Mouse (Mus musculus) lung, embryonic 14.5 days (tissue): ENCODE data around the gene Ppa2. TPM values are rescaled to one million over a fixed set of nuclear protein-coding genes. Genes with fewer than 3 reads are reported as not detected.

ENCODE experiments used
- ATAC-seq: fragments of 200-750 bp; cut with Nextera tagmentation; 2 replicates; pipeline ENCODE4 v1.8.0; 2017; ENCODE audit warnings: mild to moderate bottlenecking, moderate TSS enrichment, moderate library complexity; ENCODE audit not compliant: insufficient read depth
- DNase-seq: peaks from one replicate; pipeline ENCODE4 v3.0.0-alpha.2; 2015
- H3K27ac ChIP-seq: fragments of 300-500 bp; sonication (generic); 2 replicates; pipeline ENCODE4 v1.5.1; 2014; ENCODE audit warnings: low read depth, mild to moderate bottlenecking, moderate library complexity
- H3K27me3 ChIP-seq: fragments of 300-500 bp; sonication (generic); 2 replicates; pipeline ENCODE4 v1.6.1; 2014; ENCODE audit warnings: low read length, control low read depth; ENCODE audit not compliant: insufficient read depth
- H3K36me3 ChIP-seq: fragments of 300-500 bp; sonication (generic); 2 replicates; pipeline ENCODE4 v1.6.1; 2014; ENCODE audit warnings: control low read depth; ENCODE audit not compliant: insufficient read depth
- H3K4me1 ChIP-seq: fragments of 300-500 bp; sonication (generic); 2 replicates; pipeline ENCODE4 v1.6.1; 2014; ENCODE audit warnings: antibody characterized with exemption, control low read depth; ENCODE audit not compliant: insufficient read depth
- H3K4me2 ChIP-seq: fragments of 300-500 bp; sonication (generic); 2 replicates; pipeline ENCODE4 v1.6.1; 2014; ENCODE audit warnings: mild to moderate bottlenecking
- H3K4me3 ChIP-seq: fragments of 300-500 bp; sonication (generic); 2 replicates; pipeline ENCODE4 v1.5.1; 2014; ENCODE audit warnings: low read depth, low read length
- H3K9ac ChIP-seq: fragments of 300-500 bp; sonication (generic); 2 replicates; pipeline ENCODE4 v1.6.1; 2014
- H3K9me3 ChIP-seq: fragments of 300-500 bp; sonication (generic); 2 replicates; pipeline ENCODE4 v1.6.1; 2016; ENCODE audit warnings: low read depth, low read length, control low read depth
- CTCF ChIP-seq: IDR thresholded peaks from 2 replicates; pipeline ENCODE4 v1.5.1; 2016; ENCODE audit warnings: antibody characterized with exemption, low read depth
- WGBS: fragments of 180-500 bp; shearing (Covaris S2); extraction: QIAGEN DNeasy Blood & Tissue Kit; methylation state at CpG from one replicate; pipeline ENCODE4 v1.1.7; 2014; 5-methylcytosine and 5-hydroxymethylcytosine counted together
- polyA plus RNA-seq: library from polyadenylated mRNA; unstranded; fragments of >200 nt; fragmentation: Nextera tagmentation; extraction: Ambion mirVana; gene quantifications from 2 replicates; pipeline ENCODE4 v1.2.1, GENCODE M21; 2014

The Ppa2 gene
- polyA plus RNA-seq, 1 experiment from 2014 or later = 109 TPM

DNA sequence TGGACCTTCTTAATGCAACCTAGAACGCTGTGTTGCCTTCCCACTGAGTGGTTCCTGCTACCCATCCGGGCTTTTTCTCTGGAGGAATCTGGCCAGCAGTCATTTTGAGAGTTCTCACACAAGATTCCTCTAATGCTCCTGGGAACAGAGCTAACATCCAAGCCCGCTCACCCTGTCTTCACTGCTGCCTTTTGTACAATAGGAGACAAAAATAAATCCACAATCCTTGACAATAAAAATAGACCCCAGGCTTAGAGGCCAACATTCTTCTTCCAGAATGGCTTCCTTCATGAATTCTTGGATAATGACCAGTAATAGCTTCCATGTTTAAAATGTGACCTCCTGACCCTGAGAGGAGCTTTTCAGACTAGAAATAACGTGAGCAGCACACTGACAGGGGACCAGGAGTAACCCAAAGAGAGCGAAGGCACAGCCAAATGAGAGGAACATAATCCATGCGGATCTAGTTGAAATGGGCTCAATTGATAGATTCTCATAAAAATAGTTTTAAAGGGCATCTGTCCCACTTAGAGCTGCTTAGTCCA lies 74.3 kb downstream of the Ppa2 start:
- H3K27ac ChIP-seq = no peak overlapping the region
- H3K9me3 ChIP-seq = no peaks in the 10 kb centered on the region
- DNase-seq (no peak), ATAC-seq (no peak)
- H3K9ac ChIP-seq = no peak overlapping the region
- no peaks in the 10 kb centered on the region for H3K27me3 ChIP-seq
- no peak for TF ChIP-seq CTCF
- no peak overlapping the region for H3K4me2 ChIP-seq
- no peaks in the 10 kb centered on the region for H3K36me3 ChIP-seq
- H3K4me3 ChIP-seq = no peak overlapping the region
- 56% methylated on average over 6 of the region's 6 CpGs for WGBS
- no peaks in the 10 kb centered on the region; the same call in 1 of the 2 replicates for H3K4me1 ChIP-seq

DNA sequence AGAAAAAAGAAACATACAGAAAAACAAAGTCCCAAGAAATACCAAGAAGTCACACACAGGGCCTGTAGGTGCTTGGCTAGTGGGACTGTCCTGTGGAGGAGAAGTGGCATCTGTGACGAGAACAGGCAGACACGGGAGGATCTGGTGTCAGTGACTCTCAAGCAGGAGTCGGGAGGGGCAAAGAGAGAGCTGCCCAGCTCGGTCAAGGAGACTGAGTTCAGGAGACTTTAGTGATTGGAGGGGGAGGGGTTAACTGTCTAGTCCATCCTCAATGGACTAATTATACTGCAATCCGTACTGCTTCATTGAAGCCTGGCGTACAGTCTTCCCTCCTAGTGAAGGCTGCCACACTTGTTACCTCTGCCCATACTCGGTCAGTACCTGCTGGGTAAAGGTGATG lies 77.4 kb downstream of the Ppa2 start:
- ATAC-seq = no peak
- TF ChIP-seq CTCF = no peak
- Histone ChIP-seq H3K36me3 (no peaks in the 10 kb centered on the region), H3K27me3 (no peaks in the 10 kb centered on the region), H3K9ac (no peak overlapping the region), H3K9me3 (no peaks in the 10 kb centered on the region), H3K27ac (no peak overlapping the region), H3K4me3 (no peak overlapping the region), H3K4me1 (no peaks in the 10 kb centered on the region), H3K4me2 (no peak overlapping the region)
- WGBS = 58% methylated on average over 7 of the region's 7 CpGs
- DNase-seq = no peak

DNA sequence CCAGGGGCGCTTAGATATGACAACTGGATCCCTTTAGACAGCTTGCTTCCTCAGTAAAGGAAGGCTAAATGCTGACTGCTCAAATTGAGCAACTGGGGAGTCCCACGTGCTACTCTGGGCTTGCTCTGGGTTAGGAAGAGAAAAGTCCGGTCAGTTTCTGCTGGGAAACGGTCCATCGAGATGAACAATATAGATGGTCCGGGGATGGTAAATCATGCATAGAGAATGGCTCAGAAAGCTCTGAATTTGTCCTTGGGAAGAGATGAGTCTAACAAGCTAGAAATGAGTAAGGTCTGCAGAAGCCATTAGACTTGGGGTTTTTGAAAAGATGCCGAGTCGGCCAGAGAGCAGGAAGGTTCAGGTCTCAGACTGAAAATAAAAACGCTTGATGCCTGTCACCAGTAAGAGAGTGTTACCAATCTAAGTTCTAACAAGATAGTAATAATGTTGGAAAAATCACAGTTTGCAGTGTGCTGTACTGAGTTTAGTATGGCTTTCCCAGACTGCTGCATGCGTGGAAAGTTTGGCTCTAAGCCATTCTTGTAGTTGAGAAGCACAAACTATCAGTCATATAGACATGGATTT lies 80.0 kb downstream of the Ppa2 start:
- no peaks in the 10 kb centered on the region for H3K36me3 ChIP-seq
- ATAC-seq (no peak), DNase-seq (no peak)
- H3K27ac ChIP-seq = no peak overlapping the region
- H3K4me2 ChIP-seq = no peak overlapping the region
- H3K4me3 ChIP-seq = no peak overlapping the region
- no peak overlapping the region for H3K9ac ChIP-seq
- H3K27me3 ChIP-seq = no peaks in the 10 kb centered on the region
- no peaks in the 10 kb centered on the region for H3K9me3 ChIP-seq
- TF ChIP-seq CTCF = no peak
- H3K4me1 ChIP-seq = no peaks in the 10 kb centered on the region
- WGBS = 85% methylated on average over 10 of the region's 10 CpGs

DNA sequence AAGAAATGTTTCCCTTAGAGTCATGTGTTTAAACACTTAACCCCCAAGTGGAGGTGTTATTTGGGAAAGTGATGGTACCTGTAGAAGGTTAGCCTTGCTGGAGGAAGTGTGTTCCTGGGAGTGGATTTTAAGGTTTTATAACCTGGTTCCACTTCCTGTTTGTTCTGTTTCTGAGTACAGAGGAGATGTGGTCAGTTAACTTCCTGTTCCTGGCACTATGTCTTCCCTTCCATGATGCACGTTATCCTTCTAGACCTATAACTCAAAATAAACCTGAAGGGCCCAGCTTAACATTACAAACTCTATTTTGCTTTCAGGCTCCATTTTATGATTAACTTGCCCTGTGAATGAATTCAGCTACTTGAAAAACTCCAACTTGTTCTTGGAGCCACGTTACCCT lies 84.6 kb downstream of the Ppa2 start:
- no peaks in the 10 kb centered on the region for H3K9me3 ChIP-seq
- ATAC-seq (no peak), DNase-seq (no peak)
- H3K9ac ChIP-seq = no peak overlapping the region
- H3K27ac ChIP-seq = no peak overlapping the region
- H3K27me3 ChIP-seq = no peaks in the 10 kb centered on the region
- no peak overlapping the region for H3K4me2 ChIP-seq
- WGBS = 54% methylated on average over 2 of the region's 2 CpGs
- TF ChIP-seq CTCF = no peak
- H3K4me3 ChIP-seq = no peak overlapping the region
- no peaks in the 10 kb centered on the region for H3K4me1 ChIP-seq
- H3K36me3 ChIP-seq = no peaks in the 10 kb centered on the region

DNA sequence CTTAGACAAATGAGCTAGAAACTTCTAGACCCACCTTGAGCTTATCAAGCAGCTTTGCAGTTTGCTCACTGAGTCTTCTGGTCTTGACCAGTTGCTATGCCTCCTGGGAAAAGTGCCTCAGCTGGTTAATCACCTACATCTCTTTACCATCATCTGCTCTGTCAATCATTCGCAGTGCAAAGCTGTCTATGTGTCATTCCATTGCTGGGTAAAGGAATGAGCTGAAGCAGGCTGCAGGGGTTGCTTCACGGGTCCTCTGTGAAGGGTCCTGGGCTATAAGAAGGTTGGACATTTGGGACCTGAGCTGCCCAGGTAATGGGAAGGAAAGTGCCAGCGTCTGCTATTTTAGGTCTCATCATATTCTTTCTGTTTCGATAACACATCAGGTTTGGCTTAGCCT lies 93.9 kb downstream of the Ppa2 start:
- DNase-seq (no peak), ATAC-seq (no peak)
- Histone ChIP-seq H3K4me1 (no peaks in the 10 kb centered on the region), H3K4me2 (no peak overlapping the region), H3K9me3 (no peaks in the 10 kb centered on the region), H3K4me3 (no peak overlapping the region), H3K27me3 (no peaks in the 10 kb centered on the region), H3K9ac (no peak overlapping the region), H3K36me3 (no peaks in the 10 kb centered on the region), H3K27ac (no peak overlapping the region)
- 76% methylated on average over 4 of the region's 4 CpGs for WGBS
- TF ChIP-seq CTCF = no peak

DNA sequence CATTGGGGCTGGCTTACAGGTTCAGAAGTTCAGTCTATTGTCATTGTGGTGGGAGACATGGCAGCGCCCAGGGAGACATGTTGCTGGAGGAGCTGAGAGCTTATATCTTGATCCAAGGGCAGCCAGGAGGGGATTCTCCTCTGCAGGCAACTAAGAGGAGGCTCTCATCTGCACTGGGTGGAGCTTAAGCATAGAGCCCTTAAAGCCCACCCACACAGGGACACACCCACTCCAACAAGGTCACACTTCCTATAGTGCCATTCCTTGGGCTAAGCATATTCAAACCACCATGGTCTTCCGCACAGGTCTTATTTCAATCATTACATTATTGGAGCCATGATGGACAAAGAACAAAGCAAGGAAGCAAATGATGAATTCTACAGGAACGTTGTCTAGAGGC lies 95.7 kb downstream of the Ppa2 start:
- H3K9me3 ChIP-seq = no peaks in the 10 kb centered on the region
- no peak overlapping the region for H3K4me3 ChIP-seq
- H3K27ac ChIP-seq = no peak overlapping the region
- H3K4me1 ChIP-seq = no peaks in the 10 kb centered on the region
- no peaks in the 10 kb centered on the region for H3K36me3 ChIP-seq
- no peak for TF ChIP-seq CTCF
- H3K27me3 ChIP-seq = no peaks in the 10 kb centered on the region
- H3K9ac ChIP-seq = no peak overlapping the region
- DNase-seq = no peak
- 84% methylated on average over 3 of the region's 3 CpGs for WGBS
- ATAC-seq = no peak
- H3K4me2 ChIP-seq = no peak overlapping the region

DNA sequence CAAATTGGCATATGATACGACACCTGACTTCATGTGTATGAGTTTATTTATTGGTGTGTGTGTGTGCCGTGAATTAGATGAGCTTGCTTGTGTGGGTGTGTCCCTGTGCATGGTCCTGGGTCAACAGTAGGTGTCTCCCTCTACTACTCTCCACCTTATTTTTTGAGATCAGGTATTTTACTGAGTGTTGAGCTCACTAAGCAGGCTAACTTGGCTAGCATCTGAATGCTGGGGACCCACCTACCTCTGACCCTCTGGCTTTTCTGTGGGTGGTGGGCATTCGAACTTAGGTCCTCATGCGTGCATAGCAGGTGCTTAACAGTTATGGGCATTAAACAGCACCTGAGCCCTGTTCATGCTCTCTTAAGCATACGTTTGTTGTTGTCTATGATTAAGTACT lies 96.3 kb downstream of the Ppa2 start:
- ATAC-seq = no peak
- Histone ChIP-seq H3K27ac (no peak overlapping the region), H3K4me3 (no peak overlapping the region), H3K9ac (no peak overlapping the region), H3K27me3 (no peaks in the 10 kb centered on the region), H3K36me3 (no peaks in the 10 kb centered on the region), H3K4me1 (no peaks in the 10 kb centered on the region), H3K9me3 (no peaks in the 10 kb centered on the region), H3K4me2 (no peak overlapping the region)
- DNase-seq = no peak
- WGBS = 84% methylated on average over 5 of the region's 5 CpGs
- no peak for TF ChIP-seq CTCF
